Mouse (Mus musculus) cerebellum, adult 18-20 months (tissue): ENCODE data around the gene Mprip.
"Not testable (repeated sequence)": the region's sequence is repeated elsewhere in the genome, so short reads cannot be mapped to it uniquely, and the experiment has no call there.

ENCODE experiments used
- DNase-seq, 2 experiments: peaks; one replicate each; pipeline ENCODE4 v3.0.0; 2021

Mprip gene

DNA sequence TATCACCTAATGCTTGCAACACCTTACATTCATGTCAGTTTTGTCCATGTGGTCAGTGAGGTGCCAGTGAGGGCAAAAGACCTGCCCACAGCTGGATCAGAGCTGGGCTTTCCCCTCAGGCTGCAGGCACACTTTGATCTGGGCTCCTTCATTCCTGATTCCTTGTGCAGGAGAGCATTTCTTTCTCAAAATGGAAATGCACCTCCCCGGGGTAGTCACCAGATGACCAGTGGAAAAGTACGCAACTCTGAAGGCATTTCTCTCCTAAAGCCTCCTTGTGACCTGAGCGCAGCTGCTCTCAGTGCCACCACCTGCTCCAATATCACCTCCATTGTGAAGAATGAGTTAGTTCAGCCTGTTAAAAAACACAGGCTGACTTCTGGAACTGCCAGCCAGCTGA lies at the start of gene Mprip:
TSS of gene Mprip (plus strand) at position 301 of the 400 bp plus-strand sequence.
- no peak for DNase-seq

DNA sequence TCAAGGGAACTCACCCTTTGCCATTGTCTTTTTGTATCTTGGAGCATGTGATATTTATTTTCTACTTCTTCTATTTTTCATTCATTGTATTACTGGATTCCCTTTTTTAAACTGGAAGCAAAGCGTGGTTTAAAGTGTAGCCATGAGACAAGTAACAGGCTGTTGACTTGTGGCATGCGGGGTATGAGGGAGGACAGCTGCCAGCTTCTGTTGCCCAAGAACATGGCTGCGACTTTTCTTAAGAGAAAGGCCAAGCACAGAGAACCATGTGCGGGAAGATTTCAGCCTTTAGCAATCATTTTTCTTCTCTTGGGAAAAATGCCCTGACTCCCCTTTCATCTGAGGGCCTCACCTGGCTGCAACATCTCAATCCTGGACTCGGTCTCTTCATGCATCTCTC lies 49.5 kb upstream of the Mprip start:
- no peak for DNase-seq

DNA sequence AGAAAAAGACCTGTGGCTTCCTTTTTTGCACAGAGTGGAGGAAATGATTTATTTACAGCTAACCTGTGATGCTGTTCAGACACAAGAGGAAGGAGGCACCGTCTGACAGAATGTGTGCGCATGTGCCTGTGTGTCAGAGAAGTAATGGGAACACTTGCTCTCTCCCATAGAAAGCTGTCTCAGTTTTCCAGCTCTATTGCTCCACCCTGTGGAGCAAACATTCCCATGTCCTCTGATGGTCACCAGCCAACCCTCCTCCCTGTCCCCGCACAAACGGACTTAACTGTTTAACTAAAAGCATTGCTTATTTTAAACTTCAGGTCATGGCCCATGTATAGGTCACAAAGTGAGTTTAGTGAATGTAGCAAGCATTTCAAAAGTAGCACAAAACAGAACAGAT lies 47.0 kb upstream of the Mprip start:
- peak; percentile 42 to 52 for DNase-seq

DNA sequence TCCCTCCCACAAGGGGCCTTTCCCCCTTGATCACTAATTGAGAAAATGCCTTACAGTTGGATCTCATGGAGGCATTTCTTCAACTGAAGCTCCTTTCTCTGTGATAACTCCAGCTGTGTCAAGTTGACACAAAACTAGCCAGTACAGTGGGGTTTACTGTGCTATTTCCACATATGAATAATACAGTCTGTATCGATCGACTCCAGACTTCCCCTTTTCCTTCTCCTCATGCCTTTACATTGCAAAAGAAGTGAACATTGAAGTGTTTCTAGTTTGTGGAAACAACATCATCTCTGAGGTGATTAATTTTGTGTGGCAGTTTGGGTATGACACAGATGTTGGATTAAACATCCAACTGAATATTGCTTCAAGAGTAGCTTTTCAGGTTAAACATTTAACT lies 44.1 kb upstream of the Mprip start:
- DNase-seq, result not testable (repeated sequence)

DNA sequence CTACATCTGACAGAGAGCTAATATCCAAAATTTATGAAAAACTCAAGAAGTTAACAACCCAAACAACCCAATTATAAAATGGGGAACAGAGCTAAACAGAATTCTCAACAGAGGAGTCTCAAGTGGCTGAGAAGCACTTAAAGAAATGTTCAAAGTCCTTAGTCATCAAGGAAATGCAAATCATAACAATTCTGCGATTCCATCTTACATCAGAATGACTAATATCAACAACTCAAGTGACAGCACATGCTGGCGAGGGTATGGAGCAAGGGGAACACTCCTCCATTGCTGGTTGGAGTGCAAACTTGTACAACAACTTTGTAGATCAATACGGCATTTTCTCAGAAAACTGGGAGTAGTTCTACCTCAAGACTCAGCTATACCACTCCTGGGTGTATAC lies 38.9 kb upstream of the Mprip start:
- no peak for DNase-seq

DNA sequence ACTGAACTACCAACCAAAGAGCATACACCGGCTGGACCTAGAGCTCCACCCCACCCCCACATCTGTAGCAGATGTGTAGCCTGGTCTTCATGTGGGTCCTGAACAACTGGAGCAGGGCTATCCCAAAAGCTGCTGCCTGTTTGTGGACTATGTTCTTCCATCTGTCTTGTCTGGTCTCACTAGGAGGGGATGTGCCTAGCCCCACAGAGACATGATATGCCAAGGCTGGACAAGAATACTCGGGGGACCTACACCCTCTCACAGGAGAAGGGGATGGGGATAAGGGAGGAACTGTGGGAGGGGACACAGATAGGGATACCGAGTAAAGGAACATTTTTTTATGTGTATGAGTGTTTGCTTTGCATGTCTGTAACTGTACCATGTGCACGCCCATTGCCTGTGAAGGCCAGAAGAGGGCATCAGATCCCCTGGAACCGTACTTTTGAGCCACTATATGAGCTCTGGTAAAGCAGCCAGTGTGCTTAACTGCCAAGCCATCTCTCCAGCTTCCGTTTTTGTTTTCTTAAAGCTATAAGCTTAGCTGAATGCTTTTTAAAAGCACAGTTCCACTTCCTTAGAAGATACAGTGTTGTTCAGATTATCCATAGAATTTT lies 37.0 kb upstream of the Mprip start:
- peak; percentile 71 to 74 for DNase-seq

DNA sequence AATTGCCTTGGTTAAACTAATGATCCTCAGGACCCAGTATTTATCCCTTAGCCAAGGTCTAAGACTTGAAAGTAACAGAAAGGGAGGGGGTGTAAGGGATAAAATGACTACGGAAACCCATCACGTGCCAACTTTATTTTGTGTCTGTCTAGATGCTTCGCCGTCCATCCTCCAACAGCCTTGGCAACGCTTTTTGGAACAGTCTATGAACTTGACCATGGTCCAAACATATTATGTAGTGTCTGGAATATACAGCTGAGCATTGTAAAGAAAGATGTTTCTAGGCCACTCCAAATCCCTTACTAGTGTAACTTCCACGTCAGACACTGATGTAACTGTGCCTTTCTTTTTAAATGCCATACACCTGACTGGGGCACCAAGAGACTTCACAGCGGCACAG lies 34.9 kb upstream of the Mprip start:
- no peak for DNase-seq

DNA sequence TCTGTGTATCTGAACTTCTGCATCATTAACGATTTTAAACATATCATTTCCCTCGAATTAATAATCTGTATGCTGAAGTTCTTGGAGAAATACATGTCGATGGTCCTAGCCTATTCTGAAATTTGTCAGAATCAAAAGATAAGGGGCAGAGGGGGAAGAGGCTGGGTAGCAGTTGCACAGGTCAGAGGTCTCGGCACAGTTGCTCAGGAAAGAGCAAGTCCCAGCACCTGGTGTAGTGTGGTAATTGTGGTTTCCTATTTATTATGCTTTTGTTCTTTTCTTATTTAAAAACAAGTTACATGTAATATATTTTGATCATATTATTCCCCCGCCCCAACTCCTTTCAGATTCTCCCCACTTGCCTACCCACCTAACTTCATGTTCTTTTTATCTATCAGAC lies 32.9 kb upstream of the Mprip start:
- no peak for DNase-seq

DNA sequence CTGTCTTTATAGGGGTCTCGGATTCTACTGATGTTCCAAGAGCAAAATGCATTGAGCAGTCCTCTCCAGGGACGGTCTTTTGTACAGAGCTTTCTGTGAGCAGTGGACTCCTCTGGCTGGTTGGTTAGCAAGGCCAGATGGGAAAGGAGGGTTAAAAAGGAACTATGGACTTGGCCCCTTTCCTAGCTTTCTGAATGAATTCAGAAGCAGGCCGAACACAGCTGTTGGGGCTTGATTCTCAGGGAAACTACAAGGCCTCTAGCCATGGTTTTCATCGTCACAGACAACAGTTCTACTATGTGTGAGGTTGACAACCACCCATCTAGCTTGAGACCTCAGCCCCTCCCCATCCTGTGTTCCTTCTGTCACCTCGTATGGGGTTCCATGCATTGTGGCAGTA lies 31.2 kb upstream of the Mprip start:
- no peak for DNase-seq

DNA sequence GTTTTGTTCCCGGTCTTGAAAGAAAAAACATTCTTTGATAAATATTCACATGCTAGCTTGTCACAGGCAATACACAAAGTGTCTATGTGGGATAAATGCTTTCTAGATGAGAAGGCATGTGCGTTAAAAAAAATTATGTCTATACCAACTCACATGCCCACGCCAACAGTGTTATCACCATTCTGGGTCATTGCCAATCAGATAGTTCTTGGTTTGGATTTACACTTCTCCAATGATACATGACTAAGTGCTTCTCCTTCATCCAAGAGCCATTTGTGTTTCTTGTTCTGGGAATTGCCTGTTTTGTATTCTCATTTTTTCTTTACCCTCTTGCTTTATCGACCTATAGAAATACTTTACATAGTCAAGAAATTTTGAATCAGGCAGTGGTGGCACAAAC lies 29.1 kb upstream of the Mprip start:
- DNase-seq, result no peak

DNA sequence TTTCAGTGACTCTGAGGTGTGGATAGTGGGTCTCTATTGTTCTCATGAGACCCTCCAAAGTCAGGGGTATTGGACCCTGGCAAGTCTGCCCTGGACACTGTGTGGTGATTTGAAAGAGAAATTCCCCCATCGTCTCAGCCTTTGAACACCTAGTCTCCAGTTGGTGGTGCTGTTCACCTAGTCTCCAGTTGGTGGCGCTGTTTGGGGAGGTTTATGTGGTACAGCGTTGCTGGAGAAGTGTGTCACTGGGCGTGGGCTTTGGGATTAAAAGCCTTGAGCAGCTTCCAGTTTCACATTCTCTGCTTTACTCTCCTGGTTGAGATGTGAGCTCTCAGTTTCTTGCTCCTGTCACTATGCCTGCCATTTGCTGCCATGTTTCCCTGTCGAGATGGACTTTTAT lies 28.1 kb upstream of the Mprip start:
- peak; percentile 60 to 63 for DNase-seq

DNA sequence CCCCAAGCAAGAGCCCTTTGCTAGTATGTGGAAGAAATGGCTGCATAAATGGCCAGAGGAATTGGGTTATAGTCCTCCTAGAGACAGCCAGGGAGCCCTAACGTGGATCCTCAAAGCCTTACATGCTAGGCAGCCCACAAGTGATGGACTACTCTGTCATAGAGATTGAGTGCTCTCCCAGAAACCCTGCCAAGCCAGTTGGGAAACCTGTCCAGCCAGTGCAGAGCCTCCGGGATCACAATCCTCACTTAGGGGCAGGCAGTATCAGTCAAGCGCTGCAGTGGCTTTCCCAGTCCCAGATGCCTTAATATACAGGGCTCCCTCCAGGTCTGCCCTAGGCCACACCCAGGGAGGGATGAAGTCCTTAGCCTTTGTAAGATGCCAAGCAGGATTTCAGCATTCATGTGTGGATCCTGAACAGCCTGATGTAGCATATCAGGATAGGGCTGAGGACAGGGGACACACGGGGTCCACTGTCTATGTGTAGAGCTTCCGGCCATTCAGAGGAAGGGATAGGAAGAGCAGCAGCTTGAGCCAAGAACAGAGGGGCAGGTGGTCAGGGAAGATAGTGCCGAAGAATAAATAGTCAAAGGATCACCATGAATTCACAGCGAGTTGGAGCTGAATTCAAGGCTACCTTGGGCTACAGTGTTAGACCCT lies 27.0 kb upstream of the Mprip start:
- no peak for DNase-seq

DNA sequence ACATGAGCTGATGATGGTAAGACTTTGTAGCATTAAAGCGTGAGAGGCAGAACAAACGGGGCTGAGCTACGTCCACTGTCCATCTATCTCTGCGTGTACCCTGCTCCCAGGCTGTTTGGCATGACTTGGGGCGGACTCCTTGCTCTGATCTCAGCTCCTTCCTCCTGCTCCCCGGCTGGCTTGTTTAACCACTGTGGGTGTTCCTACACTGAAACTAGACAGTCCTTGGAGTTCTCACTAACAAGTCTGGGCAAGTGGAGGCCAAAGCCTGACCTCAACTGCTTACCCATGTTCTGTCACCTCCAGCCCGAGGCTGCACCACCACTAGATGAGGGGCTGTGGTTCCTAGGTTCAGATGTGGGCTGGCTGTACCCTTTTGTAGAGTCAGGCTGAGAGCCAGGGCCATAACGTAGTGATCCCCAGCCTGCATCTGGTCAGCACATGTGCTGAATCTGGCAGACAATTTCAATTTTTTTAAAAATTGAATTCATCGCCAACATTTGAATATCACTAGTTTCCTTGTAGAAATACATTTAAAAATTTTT lies 25.8 kb upstream of the Mprip start:
- no peak for DNase-seq

DNA sequence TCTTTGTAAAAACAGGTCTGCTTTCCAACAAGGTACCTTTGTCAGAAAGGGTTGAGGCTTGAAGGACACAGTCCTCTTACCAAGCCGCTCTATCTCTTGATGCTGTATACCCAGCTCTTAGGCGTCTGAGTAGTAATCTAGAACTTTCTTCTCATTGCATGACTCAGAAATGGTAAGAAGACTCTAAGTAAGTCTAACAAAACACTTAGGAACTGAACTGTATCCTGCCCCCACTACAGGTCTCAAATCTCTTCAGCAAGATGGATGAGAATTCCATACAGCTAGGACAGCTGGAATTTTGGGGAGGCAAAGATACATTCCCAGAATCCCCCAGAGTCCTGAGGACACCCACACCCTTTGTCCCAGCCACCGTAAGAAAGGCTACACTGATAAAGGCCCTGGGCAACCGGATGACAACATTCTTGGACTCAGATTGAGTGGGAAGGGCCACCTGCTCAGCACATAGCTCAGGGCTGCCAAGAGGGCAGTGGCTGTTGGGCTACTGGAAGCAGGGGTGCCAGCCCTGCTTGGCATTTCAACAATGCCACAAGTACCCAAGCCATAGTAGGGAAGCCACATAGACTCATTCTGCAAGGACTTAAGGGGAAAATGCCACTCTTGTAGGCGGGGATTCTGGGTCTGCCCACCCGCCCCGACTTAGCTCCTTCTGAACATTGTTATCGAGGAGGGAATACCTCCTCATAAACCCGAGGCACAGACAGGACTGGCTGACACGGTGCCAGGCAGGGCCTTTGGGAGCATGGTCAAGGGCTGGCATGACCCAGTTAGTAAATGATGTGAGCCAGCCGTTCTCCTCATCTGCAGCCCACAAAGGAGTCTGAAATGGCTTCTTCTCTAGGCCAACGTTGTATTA lies 25.0 kb upstream of the Mprip start:
- peak in 1 of 2 experiments; percentile 15 for DNase-seq

DNA sequence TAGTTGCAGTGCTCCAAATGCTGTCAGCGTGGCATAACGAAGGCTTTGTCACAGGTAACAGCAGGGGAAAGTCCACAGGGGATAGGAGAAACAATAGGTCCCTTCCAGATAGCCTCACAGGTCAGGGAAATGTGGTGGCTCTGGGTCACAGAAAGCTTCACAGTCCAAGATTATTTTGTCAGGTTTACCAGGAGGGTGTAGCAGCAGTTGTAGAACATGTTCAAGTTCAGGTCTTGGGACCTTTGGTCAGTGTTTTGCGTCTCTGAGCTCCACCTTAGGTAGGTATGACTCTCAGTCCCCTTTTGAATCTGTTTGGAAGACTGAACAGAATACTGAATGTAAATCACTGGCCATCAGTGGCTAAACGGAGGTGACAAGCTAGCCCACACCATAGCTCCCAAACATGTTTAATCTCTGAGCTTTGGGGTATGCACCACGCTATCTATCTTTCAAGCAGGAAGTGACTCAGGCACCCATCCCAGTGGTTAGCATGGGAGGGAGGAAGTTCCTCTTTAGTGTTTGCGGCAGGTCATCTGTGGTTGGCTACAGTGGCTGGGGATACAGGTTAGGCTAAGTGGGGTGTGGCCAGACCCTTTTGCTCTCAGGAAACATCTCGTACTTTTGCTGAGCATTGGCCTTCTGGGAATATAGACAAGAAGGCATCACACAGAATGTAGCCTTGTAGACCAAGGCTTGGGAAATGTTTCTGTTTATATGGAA lies 24.2 kb upstream of the Mprip start:
- no peak for DNase-seq

DNA sequence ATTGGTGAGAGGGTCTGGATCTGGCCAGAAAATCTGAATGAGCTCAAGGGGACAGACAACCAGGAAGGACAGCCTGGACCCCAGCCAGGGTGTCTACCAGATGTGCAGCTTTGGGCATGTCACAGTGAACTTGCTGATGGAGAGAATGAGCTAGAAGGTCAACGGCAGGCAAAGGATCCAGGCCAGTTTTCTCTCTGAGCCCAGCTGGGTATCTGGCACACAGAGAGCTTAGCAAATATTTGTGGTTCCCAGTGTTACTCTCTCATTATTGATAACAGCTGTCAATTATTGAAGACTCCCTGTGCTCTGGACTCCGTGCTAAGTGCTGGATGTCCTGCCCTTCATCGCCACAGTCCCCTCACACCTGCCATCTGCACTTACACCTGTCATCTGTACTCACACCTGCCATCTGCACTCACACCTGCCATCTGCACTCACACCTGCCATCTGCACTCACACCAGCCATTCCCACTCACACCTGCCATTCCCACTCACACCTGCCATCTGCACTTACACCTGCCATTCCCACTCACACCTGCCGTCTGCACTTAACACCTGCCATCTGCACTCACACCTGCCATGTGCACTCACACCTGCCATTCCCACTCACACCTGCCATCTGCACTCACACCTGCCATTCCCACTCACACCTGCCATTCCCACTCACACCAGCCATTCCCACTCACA lies 21.0 kb upstream of the Mprip start:
- no peak for DNase-seq

DNA sequence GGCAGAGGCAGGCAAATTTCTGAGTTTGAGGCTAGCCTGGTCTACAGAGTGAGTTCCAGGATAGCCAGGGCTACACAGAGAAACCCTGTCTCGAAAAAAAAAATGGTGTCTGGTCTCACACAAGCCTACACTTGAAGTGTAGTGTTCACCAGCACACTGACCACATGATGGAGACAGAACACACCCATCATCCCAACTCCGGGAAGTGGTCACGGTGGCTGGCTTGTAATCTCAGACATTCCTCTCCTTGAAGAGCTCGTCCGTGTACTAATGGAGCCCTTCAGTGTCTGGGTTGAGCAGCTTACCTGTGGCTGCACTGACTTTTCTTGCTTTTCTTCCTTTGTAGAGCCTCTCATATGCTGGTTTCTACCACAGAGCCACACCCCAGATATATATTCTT lies 19.9 kb upstream of the Mprip start:
- no peak for DNase-seq

DNA sequence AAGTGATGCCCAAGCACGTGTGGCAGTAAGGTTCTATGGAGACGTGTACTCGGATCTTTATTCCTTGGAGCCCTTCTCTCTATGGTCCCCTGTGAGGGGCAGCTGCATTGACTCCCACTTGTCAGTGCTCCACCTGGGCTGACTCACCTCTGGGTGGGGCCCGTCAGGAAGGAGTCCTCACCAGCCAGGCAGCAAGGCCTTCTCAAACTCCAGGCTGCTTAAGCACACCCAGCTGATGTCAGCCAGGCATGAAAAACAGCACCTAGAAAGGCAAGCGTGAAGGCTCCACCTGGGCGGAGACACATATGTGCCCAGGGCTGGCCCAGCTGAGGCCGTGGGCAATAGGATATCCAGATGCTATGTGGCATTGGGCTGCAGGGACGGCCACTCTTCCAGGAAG lies 18.7 kb upstream of the Mprip start:
- DNase-seq, result no peak

DNA sequence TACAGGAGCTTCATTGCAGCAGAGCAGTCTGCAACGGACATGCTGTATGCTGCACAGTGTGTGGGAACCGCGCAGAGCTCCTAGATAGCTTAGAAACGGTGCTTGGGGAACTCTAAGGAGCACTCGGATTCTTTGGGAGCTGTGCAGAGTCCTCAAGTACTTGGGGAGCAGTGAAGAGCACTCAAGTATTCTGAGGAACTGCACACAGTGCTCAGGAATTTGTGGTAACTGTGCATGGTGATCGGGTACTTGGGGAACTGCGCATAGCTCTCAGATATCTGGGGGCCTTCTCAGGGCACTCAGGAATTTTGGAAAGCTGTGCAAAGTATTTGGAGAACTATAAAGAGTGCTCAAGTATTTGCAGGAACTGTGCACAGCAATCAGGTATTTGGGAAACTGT lies 16.1 kb upstream of the Mprip start:
- no peak for DNase-seq

DNA sequence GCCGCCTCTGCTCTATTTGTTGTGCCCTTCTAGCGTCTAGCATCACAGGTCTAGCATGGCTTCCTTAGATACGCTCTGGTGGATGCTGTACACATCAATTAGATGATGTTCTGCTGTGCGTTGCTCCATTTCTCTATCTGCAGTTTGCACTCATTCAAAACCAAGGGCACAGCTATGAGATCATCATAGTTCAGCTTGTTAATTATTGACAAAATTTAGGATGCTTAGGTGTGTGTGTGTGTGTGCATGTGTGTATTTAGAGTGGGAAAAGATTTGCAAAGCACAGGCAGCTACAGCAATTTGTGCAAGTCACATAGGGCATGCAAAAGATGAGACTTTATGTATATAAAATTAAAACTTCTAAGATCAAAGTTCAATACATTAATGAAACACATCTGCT lies 12.0 kb upstream of the Mprip start:
- no peak for DNase-seq

DNA sequence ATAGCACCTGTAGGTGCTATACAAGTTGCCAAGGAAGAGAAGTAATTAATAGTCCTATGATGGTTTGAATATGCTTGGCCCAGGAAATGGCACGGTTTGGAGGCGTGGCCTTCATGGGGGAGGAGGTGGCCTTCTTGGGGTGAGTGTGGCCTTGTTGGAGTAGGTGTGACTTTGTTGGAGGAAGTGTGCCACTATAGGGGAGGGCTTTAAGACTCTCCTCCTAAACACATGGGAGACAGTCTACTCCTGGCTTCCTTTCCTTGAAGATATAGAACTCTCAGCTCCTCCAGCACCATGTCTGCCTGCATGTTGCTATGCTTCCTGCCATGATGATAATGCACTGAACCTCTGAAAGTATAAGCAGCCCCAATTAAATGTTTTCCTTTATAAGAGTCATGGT lies 8.1 kb upstream of the Mprip start:
- DNase-seq, result no peak

DNA sequence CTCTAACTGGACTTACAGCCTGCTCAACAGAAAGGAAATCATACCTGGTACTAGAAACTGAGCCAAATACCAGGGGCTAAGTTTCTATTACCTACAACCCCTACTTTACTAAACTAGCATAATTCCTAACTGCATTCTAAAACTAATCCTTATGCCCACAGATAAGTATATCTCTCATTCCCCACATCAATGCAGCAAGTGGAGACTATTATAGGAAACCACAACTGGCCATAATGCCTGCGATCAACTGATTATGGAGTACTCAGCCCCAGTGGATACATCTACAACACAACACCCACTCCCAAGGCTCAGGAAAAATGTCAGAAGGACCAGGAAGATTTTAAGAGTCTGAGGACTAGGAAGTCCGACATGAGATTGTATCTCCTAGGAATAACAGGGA lies 7.6 kb upstream of the Mprip start:
- no peak for DNase-seq

DNA sequence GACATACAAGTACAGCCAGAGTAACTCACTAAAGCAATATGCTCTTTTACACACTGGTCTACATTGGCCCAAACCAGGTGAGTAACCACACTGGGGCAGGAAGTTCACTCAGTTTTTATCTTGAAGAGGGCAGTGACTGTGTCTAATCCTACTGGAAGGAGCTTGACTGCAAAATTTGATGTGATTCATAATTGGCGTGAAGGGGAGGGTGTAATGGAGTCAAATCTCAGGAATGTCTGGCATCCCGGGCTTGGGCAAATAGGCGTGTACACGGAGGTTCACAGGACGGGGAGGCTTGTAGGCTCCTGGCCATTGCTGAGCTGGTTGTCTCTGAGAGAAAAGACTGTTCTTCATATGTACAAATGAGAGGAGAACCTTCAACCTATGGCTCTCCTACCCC lies 5.8 kb upstream of the Mprip start:
- no peak for DNase-seq
